Mouse (Mus musculus): ENCODE data around the gene Maco1. TPM values are rescaled to one million over a fixed set of nuclear protein-coding genes. Genes with fewer than 3 reads are reported as not detected.

Maco1 gene
- polyA plus RNA-seq, 1 experiment from 2014 or later, result 91.4 TPM

- Histone ChIP-seq H3K4me1 (replicated peaks) (peaks cover 21% of the 10 kb centered on the region), H3K36me3 (no peaks in the 10 kb centered on the region), H3K4me3 (no peak overlapping the region), H3K27me3 (peaks cover 33% of the 10 kb centered on the region), H3K9ac (no peak overlapping the region), H3K9me3 (no peaks in the 10 kb centered on the region), H3K4me2 (no peak overlapping the region), H3K27ac (replicated peaks) (no peak overlapping the region)
- WGBS, result 74% methylated on average over 6 of the region's 6 CpGs
- no peak for ATAC-seq (ENCODE audit: low FRiP score, low read depth)
These were observed 86.9 kb downstream of the Maco1 start for GRCm38 (mm10) chr4:134766277-134766676.

- H3K4me3 ChIP-seq, result no peak overlapping the region
- no peak overlapping the region for H3K27ac ChIP-seq (replicated peaks)
- H3K9me3 ChIP-seq, result no peaks in the 10 kb centered on the region
- ATAC-seq (ENCODE audit: low FRiP score, low read depth), result no peak
- H3K36me3 ChIP-seq, result no peaks in the 10 kb centered on the region
- no peak overlapping the region for H3K9ac ChIP-seq
- peaks cover 21% of the 10 kb centered on the region for H3K4me1 ChIP-seq (replicated peaks)
- H3K27me3 ChIP-seq, result peaks cover 30% of the 10 kb centered on the region
- H3K4me2 ChIP-seq, result no peak overlapping the region
- 78% methylated on average over 3 of the region's 3 CpGs for WGBS
These were observed 88.8 kb downstream of the Maco1 start for GRCm38 (mm10) chr4:134764333-134764732.

- H3K9me3 ChIP-seq, result no peaks in the 10 kb centered on the region
- H3K27me3 ChIP-seq, result peaks cover 19% of the 10 kb centered on the region
- H3K4me3 ChIP-seq, result no peak overlapping the region
- ATAC-seq (ENCODE audit: low FRiP score, low read depth), result no peak
- H3K36me3 ChIP-seq, result no peaks in the 10 kb centered on the region
- peaks cover 7% of the 10 kb centered on the region for H3K4me1 ChIP-seq (replicated peaks)
- no peak overlapping the region for H3K4me2 ChIP-seq
- no peak overlapping the region for H3K27ac ChIP-seq (replicated peaks)
- 82% methylated on average over 6 of the region's 6 CpGs for whole genome bisulfite sequencing
- H3K9ac ChIP-seq, result no peak overlapping the region
These were observed 90.8 kb downstream of the Maco1 start for GRCm38 (mm10) chr4:134762360-134762759.

- WGBS, result 55% methylated on average over 9 of the region's 9 CpGs
- Histone ChIP-seq H3K4me1 (replicated peaks) (no peaks in the 10 kb centered on the region; the same call in 1 of the 2 replicates), H3K36me3 (no peaks in the 10 kb centered on the region), H3K9ac (no peak overlapping the region), H3K27ac (replicated peaks) (no peak overlapping the region), H3K9me3 (no peaks in the 10 kb centered on the region), H3K4me2 (no peak overlapping the region), H3K27me3 (peaks cover 4% of the 10 kb centered on the region), H3K4me3 (no peak overlapping the region)
- ATAC-seq (ENCODE audit: low FRiP score, low read depth), result no peak
These were observed 92.3 kb downstream of the Maco1 start for GRCm38 (mm10) chr4:134760793-134761201.

GRCm38 (mm10) chr4:134760281-134760680 lies 92.9 kb downstream of the Maco1 start:
- H3K4me2 ChIP-seq, result no peak overlapping the region
- no peaks in the 10 kb centered on the region; the same call in 1 of the 2 replicates for H3K4me1 ChIP-seq (replicated peaks)
- WGBS, result 80% methylated on average over 6 of the region's 6 CpGs
- H3K9ac ChIP-seq, result no peak overlapping the region
- no peak overlapping the region for H3K27ac ChIP-seq (replicated peaks)
- no peak for ATAC-seq (ENCODE audit: low FRiP score, low read depth)
- no peaks in the 10 kb centered on the region for H3K36me3 ChIP-seq
- no peaks in the 10 kb centered on the region for H3K27me3 ChIP-seq
- H3K9me3 ChIP-seq, result no peaks in the 10 kb centered on the region
- no peak overlapping the region for H3K4me3 ChIP-seq

- no peak for ATAC-seq (ENCODE audit: low FRiP score, low read depth)
These were observed 93.6 kb downstream of the Maco1 start for GRCm38 (mm10) chr4:134759564-134759963.

GRCm38 (mm10) chr4:134758922-134759321 lies 94.2 kb downstream of the Maco1 start:
- Histone ChIP-seq H3K9me3 (no peaks in the 10 kb centered on the region), H3K4me1 (replicated peaks) (peaks cover 8% of the 10 kb centered on the region), H3K4me2 (no peak overlapping the region), H3K36me3 (no peaks in the 10 kb centered on the region), H3K9ac (no peak overlapping the region), H3K4me3 (no peak overlapping the region), H3K27me3 (no peaks in the 10 kb centered on the region), H3K27ac (replicated peaks) (no peak overlapping the region)
- WGBS, result 96% methylated on average over 14 of the region's 14 CpGs
- no peak for ATAC-seq (ENCODE audit: low FRiP score, low read depth)

More at GRCm38 (mm10) chr4:134759564-134759963, 93.6 kb downstream of the Maco1 start:
- Histone ChIP-seq H3K9me3 (no peaks in the 10 kb centered on the region), H3K4me1 (replicated peaks) (peaks cover 2% of the 10 kb centered on the region), H3K27me3 (no peaks in the 10 kb centered on the region), H3K9ac (no peak overlapping the region), H3K4me2 (no peak overlapping the region), H3K27ac (replicated peaks) (no peak overlapping the region), H3K36me3 (no peaks in the 10 kb centered on the region), H3K4me3 (no peak overlapping the region)
- over 99% methylated on average over 7 of the region's 7 CpGs for WGBS

GRCm38 (mm10) chr4:134758367-134758766 lies 94.8 kb downstream of the Maco1 start:
- H3K4me1 ChIP-seq (replicated peaks), result peaks cover 14% of the 10 kb centered on the region
- H3K4me2 ChIP-seq, result no peak overlapping the region
- no peaks in the 10 kb centered on the region for H3K36me3 ChIP-seq
- H3K4me3 ChIP-seq, result no peak overlapping the region
- H3K9me3 ChIP-seq, result no peaks in the 10 kb centered on the region
- H3K27ac ChIP-seq (replicated peaks), result no peak overlapping the region
- no peaks in the 10 kb centered on the region for H3K27me3 ChIP-seq
- no peak overlapping the region for H3K9ac ChIP-seq
- no peak for ATAC-seq (ENCODE audit: low FRiP score, low read depth)
- WGBS, result 91% methylated on average over 4 of the region's 4 CpGs

- Histone ChIP-seq H3K27ac (replicated peaks) (no peak overlapping the region), H3K36me3 (no peaks in the 10 kb centered on the region), H3K27me3 (no peaks in the 10 kb centered on the region), H3K4me1 (replicated peaks) (peaks cover 16% of the 10 kb centered on the region), H3K4me2 (no peak overlapping the region), H3K4me3 (no peak overlapping the region), H3K9ac (no peak overlapping the region), H3K9me3 (no peaks in the 10 kb centered on the region)
- ATAC-seq (ENCODE audit: low FRiP score, low read depth), result no peak
- WGBS, result 73% methylated on average over 7 of the region's 7 CpGs
These were observed 96.2 kb downstream of the Maco1 start for GRCm38 (mm10) chr4:134756953-134757352.

GRCm38 (mm10) chr4:134754941-134755340 lies 98.2 kb downstream of the Maco1 start:
- Histone ChIP-seq H3K36me3 (no peaks in the 10 kb centered on the region), H3K4me3 (no peak overlapping the region), H3K9ac (no peak overlapping the region), H3K4me1 (replicated peaks) (peaks cover 16% of the 10 kb centered on the region), H3K4me2 (no peak overlapping the region), H3K9me3 (no peaks in the 10 kb centered on the region), H3K27me3 (no peaks in the 10 kb centered on the region), H3K27ac (replicated peaks) (no peak overlapping the region)
- ATAC-seq (ENCODE audit: low FRiP score, low read depth), result no peak
- 79% methylated on average over 13 of the region's 13 CpGs for WGBS

- Histone ChIP-seq H3K4me2 (no peak overlapping the region), H3K27me3 (no peaks in the 10 kb centered on the region), H3K4me1 (replicated peaks) (peaks cover 16% of the 10 kb centered on the region), H3K4me3 (no peak overlapping the region), H3K9me3 (no peaks in the 10 kb centered on the region), H3K27ac (replicated peaks) (no peak overlapping the region), H3K36me3 (no peaks in the 10 kb centered on the region), H3K9ac (no peak overlapping the region)
- no peak for ATAC-seq (ENCODE audit: low FRiP score, low read depth)
- 49% methylated on average over 10 of the region's 10 CpGs for WGBS
These were observed 98.8 kb downstream of the Maco1 start for GRCm38 (mm10) chr4:134754371-134754770.

GRCm38 (mm10) chr4:134753516-134754261 lies 99.5 kb downstream of the Maco1 start:
- no peaks in the 10 kb centered on the region for H3K36me3 ChIP-seq
- H3K27me3 ChIP-seq, result no peaks in the 10 kb centered on the region
- no peak overlapping the region for H3K27ac ChIP-seq (replicated peaks)
- H3K4me2 ChIP-seq, result no peak overlapping the region
- WGBS, result 39% methylated on average over 17 of the region's 17 CpGs
- H3K9ac ChIP-seq, result no peak overlapping the region
- peaks cover 16% of the 10 kb centered on the region for H3K4me1 ChIP-seq (replicated peaks)
- H3K9me3 ChIP-seq, result no peaks in the 10 kb centered on the region
- no peak overlapping the region for H3K4me3 ChIP-seq
- no peak for ATAC-seq (ENCODE audit: low FRiP score, low read depth)

Data from hindbrain, embryonic 15.5 days (tissue).